8 mouse cellular contexts compared by ENCODE assay signal in the genomic region with DNA sequence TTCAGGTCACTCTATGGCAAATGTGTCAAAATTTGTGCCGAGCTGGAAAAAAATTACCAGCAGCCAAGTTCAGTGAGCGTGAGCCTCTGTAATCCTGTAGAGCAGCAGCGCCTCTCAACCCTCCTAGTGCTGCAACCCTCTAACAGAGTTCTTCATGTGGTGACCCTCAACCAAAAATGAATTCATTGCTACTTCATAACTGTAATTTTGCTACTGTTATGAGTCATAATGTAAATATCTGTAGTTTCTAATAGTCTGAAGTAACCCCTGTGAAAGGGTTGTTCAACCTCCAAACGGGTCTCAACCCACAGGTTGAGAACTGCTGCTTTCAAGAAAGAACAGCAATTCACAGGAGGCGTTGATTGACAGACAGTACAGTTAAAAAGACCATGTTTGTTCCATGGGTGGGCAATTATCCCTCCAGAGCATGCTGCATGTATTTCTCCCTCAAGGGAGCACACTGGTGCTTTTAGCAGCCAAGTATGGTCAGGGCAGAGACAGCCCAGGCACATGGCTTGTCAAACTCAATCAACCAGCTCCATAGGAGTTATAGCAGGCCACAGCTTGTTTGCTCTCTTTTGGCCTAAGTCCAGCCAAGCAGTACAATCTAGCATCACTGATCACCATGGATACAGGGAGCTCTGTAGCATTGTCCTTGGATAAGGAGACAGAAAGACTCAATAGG. TPM values are rescaled to one million over a fixed set of nuclear protein-coding genes. Genes with fewer than 3 reads are reported as not detected.
DNase-seq lines count a peak whose midpoint lies in the region.

No protein-coding gene starts in this region.

- peak; percentile 17 to 43 for DNase-seq in layer of hippocampus, adult 18-20 months (ENCODE audit: low spot score in 2 of 2)
- no peak for DNase-seq in layer of hippocampus, adult 11-12 months (ENCODE audit: low spot score)
- DNase-seq in embryo, embryonic 11 days: peak; percentile 52
- DNase-seq in induced T-regulatory cell, adult 2 months (ENCODE audit: low read depth): peak; percentile 26
- peak; percentile 95 for DNase-seq in retina, postnatal 1 day
- no peak for DNase-seq in ovary, postnatal 14 days (ENCODE audit: low spot score)
- DNase-seq in spleen, adult 12 weeks (ENCODE audit: low spot score): no peak
- no peak for DNase-seq in heart, adult 18-20 months

RNA-seq across cellular contexts. Expression of gene Slc26a4, which starts 21.0 kb away (rescaled TPM):
- 10 to 100 TPM; 11.5 to 12.0 TPM for total RNA-seq in layer of hippocampus, adult 18-20 months (2021)
- total RNA-seq in heart, adult 18-20 months (2021): not detected

RNA-seq across cellular contexts. Expression of gene Bcap29, which starts 53.7 kb away (rescaled TPM):
- total RNA-seq in layer of hippocampus, adult 18-20 months (2021): 10 to 100 TPM; 37.6 to 44.9 TPM
- 10 to 100 TPM; 32.2 to 39.2 TPM for total RNA-seq in heart, adult 18-20 months (2021)

Comparison
In these comparisons a context has a peak if more than half of its experiments do, and no peak if none do; other contexts are left out.
1. DNase-seq: peak in layer of hippocampus, adult 18-20 months (2 of 2), embryo, embryonic 11 days (single experiment), induced T-regulatory cell, adult 2 months (single experiment) and retina, postnatal 1 day (single experiment); none in layer of hippocampus, adult 11-12 months (single experiment), ovary, postnatal 14 days (single experiment), spleen, adult 12 weeks (single experiment) and heart, adult 18-20 months (0 of 2).
2. RNA of gene Slc26a4, which starts 21.0 kb away (total RNA-seq): 11.5 to 12.0 TPM in layer of hippocampus, adult 18-20 months; not detected in heart, adult 18-20 months; every median in the first group is over 10 times any median in the second.